Mouse (Mus musculus): ENCODE results near the gene Pex16. TPM values are rescaled to one million over a fixed set of nuclear protein-coding genes. Genes with fewer than 3 reads are reported as not detected.

The Pex16 gene
- polyA plus RNA-seq (2015; fragmentation: Nextera tagmentation; extraction: Ambion mirVana) = 23.7 and 24.6 TPM in 2 replicates

DNA sequence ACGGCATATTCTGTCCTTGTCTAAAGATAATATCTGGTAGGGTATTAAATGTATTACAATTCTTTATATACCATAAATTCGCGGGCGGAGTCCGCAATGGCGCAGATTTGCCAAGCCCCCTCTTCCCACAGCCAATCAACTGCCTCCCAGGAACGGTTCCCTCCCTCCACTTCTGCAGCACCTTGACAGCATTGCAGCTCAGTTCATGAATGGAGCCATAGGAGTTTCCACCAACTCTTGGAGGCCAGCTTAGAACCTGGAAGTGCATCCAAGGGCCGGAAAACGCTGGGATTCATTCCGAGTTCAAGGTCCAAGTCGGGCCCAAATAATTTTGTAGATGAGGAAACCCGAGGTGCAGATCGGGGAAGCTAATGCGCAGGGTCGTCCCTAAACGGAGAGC is at the start of gene Pex16, which contains the start of gene Large2:
TSS of gene Pex16 (plus strand) at position 163 of the 400 bp plus-strand sequence.
TSS of gene Large2 (minus strand) at position 356 of the 400 bp plus-strand sequence.
- peak within 1 kb of the TSS; percentile 99 for H3K4me2 ChIP-seq (ENCODE audit: low read depth, low read length)
- peaks cover 21% of the 10 kb centered on the region for H3K4me1 ChIP-seq (ENCODE audit: control insufficient read depth, low read depth, low read length)
- no peaks in the 10 kb centered on the region for H3K9me3 ChIP-seq (replicated peaks; ENCODE audit: control insufficient read depth, low read length)
- H3K27ac ChIP-seq (ENCODE audit: low read length) = peak within 1 kb of the TSS; percentile 86
- H3K36me3 ChIP-seq (ENCODE audit: control insufficient read depth, insufficient read depth) = peaks cover 16% of the 10 kb centered on the region
- H3K4me3 ChIP-seq (ENCODE audit: low read depth, low read length) = peak within 1 kb of the TSS; percentile 93
- peak within 1 kb of the TSS; percentile 87 for H3K9ac ChIP-seq (ENCODE audit: low read depth, low read length)
- peak; percentile 16; the same call in 1 of the 2 replicates for ATAC-seq (ENCODE audit: low read depth)
- WGBS (ENCODE audit: insufficient replicate concordance) = 1% methylated on average over 16 of the region's 16 CpGs
- H3K27me3 ChIP-seq (ENCODE audit: control insufficient read depth, insufficient read depth, low read depth, low read length) = peaks cover 29% of the 10 kb centered on the region

DNA sequence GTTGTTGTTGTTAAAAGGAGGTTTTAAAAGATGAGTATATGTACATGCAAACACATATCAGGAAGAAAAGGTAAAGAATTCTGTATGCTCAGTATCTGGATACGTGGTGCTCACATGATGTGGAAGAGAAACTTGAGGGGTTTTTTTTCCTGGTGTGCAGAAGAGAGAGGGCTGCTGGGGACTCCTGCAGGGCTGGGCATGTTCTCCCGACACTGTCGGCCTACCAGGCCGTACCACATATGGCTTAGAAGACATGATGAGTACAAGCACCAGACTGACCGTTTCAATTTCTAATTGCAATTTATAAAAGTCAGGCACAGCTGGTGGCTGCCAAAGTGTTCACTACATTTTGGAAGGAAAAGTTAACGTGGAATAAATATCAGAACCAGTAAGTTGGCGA is 48.8 kb upstream of the Pex16 start:
- no peak overlapping the region for H3K9ac ChIP-seq (ENCODE audit: low read depth, low read length)
- no peaks in the 10 kb centered on the region for H3K4me1 ChIP-seq (ENCODE audit: control insufficient read depth, low read depth, low read length)
- no peaks in the 10 kb centered on the region for H3K36me3 ChIP-seq (ENCODE audit: control insufficient read depth, insufficient read depth)
- no peak for ATAC-seq (ENCODE audit: low read depth)
- H3K27ac ChIP-seq (ENCODE audit: low read length) = no peak overlapping the region
- H3K4me2 ChIP-seq (ENCODE audit: low read depth, low read length) = no peak overlapping the region
- WGBS (ENCODE audit: insufficient replicate concordance) = 70% methylated on average over 7 of the region's 7 CpGs
- no peaks in the 10 kb centered on the region for H3K9me3 ChIP-seq (replicated peaks; ENCODE audit: control insufficient read depth, low read length)
- H3K27me3 ChIP-seq (ENCODE audit: control insufficient read depth, insufficient read depth, low read depth, low read length) = no peaks in the 10 kb centered on the region
- no peak overlapping the region for H3K4me3 ChIP-seq (ENCODE audit: low read depth, low read length)

DNA sequence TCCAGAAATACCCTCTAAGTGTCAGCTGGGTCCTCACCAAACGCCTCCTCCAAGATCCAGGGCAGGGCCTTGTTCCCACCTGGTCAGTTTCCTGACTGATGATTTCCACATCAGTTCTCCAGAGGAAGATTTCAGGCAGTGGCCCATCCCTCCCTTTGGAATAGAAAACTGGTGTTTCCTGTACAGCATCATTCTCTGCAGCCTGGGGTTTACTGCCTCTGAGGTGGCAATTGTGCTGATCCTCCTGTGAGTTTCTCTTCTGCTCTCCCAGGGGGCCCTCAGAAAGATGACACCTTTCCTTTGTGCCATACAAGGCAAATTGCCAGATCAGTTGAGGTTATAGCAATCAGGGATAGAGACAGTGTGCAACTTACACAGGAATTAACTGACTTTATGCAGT is 48.3 kb upstream of the Pex16 start:
- Histone ChIP-seq H3K36me3 (ENCODE audit: control insufficient read depth, insufficient read depth) (no peaks in the 10 kb centered on the region), H3K27ac (ENCODE audit: low read length) (no peak overlapping the region), H3K4me1 (ENCODE audit: control insufficient read depth, low read depth, low read length) (no peaks in the 10 kb centered on the region), H3K9ac (ENCODE audit: low read depth, low read length) (no peak overlapping the region), H3K27me3 (ENCODE audit: control insufficient read depth, insufficient read depth, low read depth, low read length) (no peaks in the 10 kb centered on the region), H3K4me3 (ENCODE audit: low read depth, low read length) (no peak overlapping the region), H3K9me3 (replicated peaks; ENCODE audit: control insufficient read depth, low read length) (no peaks in the 10 kb centered on the region), H3K4me2 (ENCODE audit: low read depth, low read length) (no peak overlapping the region)
- no peak for ATAC-seq (ENCODE audit: low read depth)
- 57% methylated on average over 1 of the region's 1 CpGs for WGBS (ENCODE audit: insufficient replicate concordance)

DNA sequence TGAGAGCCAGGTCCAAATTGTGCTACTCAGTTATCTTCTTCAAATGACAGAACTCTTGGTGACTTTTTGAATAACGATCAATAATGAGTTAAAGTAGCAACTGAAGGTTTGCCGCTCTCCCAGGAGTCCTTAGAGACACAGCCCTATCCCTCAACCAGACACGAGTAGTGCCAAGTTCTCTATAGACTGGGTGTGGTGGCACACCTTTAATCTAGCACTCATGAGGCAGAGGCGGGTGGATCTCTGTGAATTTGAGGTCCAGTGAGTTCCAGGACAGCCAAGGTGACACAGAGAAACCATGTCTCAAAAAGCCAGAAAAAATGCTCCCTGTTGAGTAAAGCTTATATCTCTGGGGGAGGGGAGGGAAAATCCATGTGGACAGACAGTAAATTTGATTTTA is 46.9 kb upstream of the Pex16 start:
- WGBS (ENCODE audit: insufficient replicate concordance) = 70% methylated on average over 4 of the region's 4 CpGs
- Histone ChIP-seq H3K36me3 (ENCODE audit: control insufficient read depth, insufficient read depth) (0 out of 2 replicates have a peak, but pooled peaks cover 2% of the 10 kb centered on the region), H3K27ac (ENCODE audit: low read length) (no peak overlapping the region), H3K9me3 (replicated peaks; ENCODE audit: control insufficient read depth, low read length) (no peaks in the 10 kb centered on the region), H3K4me3 (ENCODE audit: low read depth, low read length) (no peak overlapping the region), H3K4me1 (ENCODE audit: control insufficient read depth, low read depth, low read length) (no peaks in the 10 kb centered on the region), H3K27me3 (ENCODE audit: control insufficient read depth, insufficient read depth, low read depth, low read length) (no peaks in the 10 kb centered on the region), H3K4me2 (ENCODE audit: low read depth, low read length) (no peak overlapping the region), H3K9ac (ENCODE audit: low read depth, low read length) (no peak overlapping the region)
- no peak for ATAC-seq (ENCODE audit: low read depth)

DNA sequence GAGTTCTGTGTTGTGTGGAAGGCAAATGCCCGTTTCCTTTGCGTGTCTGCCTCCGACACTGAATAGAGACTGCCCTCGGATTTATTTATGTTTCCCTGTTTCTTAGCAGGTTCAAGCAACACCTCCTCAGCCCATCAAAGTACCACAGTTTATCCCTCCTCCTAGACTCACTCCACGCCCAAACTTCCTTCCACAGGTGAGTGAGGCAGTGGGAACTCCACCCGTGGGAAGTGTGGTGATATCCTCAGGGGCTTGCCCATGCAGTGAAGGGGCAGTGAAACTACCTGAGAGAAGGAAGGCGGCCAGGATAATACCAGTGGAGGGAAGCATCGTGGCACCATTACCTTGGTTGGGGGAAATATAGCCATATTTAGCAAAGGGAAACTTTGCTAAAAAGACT is 46.3 kb upstream of the Pex16 start:
- no peaks in the 10 kb centered on the region for H3K9me3 ChIP-seq (replicated peaks; ENCODE audit: control insufficient read depth, low read length)
- H3K4me2 ChIP-seq (ENCODE audit: low read depth, low read length) = no peak overlapping the region
- no peak overlapping the region for H3K4me3 ChIP-seq (ENCODE audit: low read depth, low read length)
- no peaks in the 10 kb centered on the region for H3K4me1 ChIP-seq (ENCODE audit: control insufficient read depth, low read depth, low read length)
- no peak overlapping the region for H3K27ac ChIP-seq (ENCODE audit: low read length)
- no peak for ATAC-seq (ENCODE audit: low read depth)
- WGBS (ENCODE audit: insufficient replicate concordance) = 75% methylated on average over 8 of the region's 8 CpGs
- H3K27me3 ChIP-seq (ENCODE audit: control insufficient read depth, insufficient read depth, low read depth, low read length) = no peaks in the 10 kb centered on the region
- H3K9ac ChIP-seq (ENCODE audit: low read depth, low read length) = no peak overlapping the region
- 0 out of 2 replicates have a peak, but pooled peaks cover 2% of the 10 kb centered on the region for H3K36me3 ChIP-seq (ENCODE audit: control insufficient read depth, insufficient read depth)

DNA sequence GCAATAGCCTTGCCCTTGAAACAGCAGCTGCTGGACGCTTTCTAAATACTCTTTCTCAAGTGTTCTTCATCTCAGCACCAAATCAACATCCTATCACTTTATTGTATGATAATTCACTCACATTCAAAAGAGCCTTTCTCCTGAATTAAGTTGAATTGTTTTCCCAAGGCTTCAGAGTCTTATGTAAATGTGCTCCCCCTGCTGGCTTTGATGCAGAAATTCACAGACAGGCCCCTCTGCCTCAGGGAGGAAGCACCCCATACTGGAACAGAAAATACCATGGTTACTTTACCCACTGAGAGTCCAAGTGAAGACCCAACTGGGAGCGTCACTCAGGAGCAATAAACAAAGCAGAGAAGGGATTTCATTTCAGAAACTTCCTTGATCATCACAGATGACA is 43.6 kb upstream of the Pex16 start:
- no peak for ATAC-seq (ENCODE audit: low read depth)
- no peak overlapping the region for H3K4me2 ChIP-seq (ENCODE audit: low read depth, low read length)
- H3K27ac ChIP-seq (ENCODE audit: low read length) = no peak overlapping the region
- WGBS (ENCODE audit: insufficient replicate concordance) = 34% methylated on average over 2 of the region's 2 CpGs
- H3K4me3 ChIP-seq (ENCODE audit: low read depth, low read length) = no peak overlapping the region
- H3K4me1 ChIP-seq (ENCODE audit: control insufficient read depth, low read depth, low read length) = no peaks in the 10 kb centered on the region; the same call in 1 of the 2 replicates
- H3K27me3 ChIP-seq (ENCODE audit: control insufficient read depth, insufficient read depth, low read depth, low read length) = no peaks in the 10 kb centered on the region
- H3K36me3 ChIP-seq (ENCODE audit: control insufficient read depth, insufficient read depth) = 0 out of 2 replicates have a peak, but pooled peaks cover 2% of the 10 kb centered on the region
- H3K9ac ChIP-seq (ENCODE audit: low read depth, low read length) = no peak overlapping the region
- H3K9me3 ChIP-seq (replicated peaks; ENCODE audit: control insufficient read depth, low read length) = no peaks in the 10 kb centered on the region

DNA sequence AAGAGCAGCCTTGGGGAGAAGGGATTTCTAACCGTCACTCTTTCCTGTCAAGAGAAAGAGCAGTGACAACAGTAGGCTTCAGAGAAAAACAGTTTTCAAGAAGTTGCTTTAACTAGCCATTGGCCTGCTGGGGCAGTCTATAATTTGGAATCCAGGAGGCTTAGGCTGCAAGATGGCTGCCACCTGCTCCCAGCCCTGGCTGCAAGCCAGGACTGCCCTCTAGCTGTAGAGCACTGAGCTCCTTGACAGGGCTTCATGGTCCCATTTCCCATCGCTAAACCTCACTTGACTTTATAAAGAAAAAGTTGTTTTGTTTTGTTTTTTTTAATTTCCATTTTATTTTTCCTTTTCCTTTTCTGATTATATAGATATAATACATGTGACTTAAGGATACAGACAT is 43.1 kb upstream of the Pex16 start:
- Histone ChIP-seq H3K4me3 (ENCODE audit: low read depth, low read length) (no peak overlapping the region), H3K4me1 (ENCODE audit: control insufficient read depth, low read depth, low read length) (no peaks in the 10 kb centered on the region; the same call in 1 of the 2 replicates), H3K27me3 (ENCODE audit: control insufficient read depth, insufficient read depth, low read depth, low read length) (no peaks in the 10 kb centered on the region), H3K36me3 (ENCODE audit: control insufficient read depth, insufficient read depth) (0 out of 2 replicates have a peak, but pooled peaks cover 2% of the 10 kb centered on the region), H3K4me2 (ENCODE audit: low read depth, low read length) (no peak overlapping the region), H3K27ac (ENCODE audit: low read length) (no peak overlapping the region), H3K9ac (ENCODE audit: low read depth, low read length) (no peak overlapping the region), H3K9me3 (replicated peaks; ENCODE audit: control insufficient read depth, low read length) (no peaks in the 10 kb centered on the region)
- no peak for ATAC-seq (ENCODE audit: low read depth)
- 75% methylated on average over 2 of the region's 2 CpGs for WGBS (ENCODE audit: insufficient replicate concordance)

DNA sequence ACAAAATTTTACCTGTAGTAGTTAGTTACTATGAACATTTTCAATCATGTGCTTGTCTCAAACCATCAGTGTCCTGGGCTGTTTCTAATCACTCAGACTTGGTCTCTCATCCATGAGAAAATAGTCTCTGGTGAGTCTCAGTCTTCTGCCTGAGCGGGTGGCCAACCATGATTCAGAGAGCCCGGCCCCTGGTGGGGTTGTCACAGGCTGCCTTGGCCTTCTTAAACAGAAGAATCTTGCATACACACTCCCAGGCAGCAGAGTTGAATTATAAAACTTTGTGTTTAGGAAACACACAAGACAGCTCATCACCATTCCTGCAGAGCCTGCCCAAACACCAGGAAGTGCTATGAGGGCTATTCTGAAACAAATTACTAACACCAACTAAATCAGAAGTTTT is 42.6 kb upstream of the Pex16 start:
- Histone ChIP-seq H3K4me3 (ENCODE audit: low read depth, low read length) (no peak overlapping the region), H3K9ac (ENCODE audit: low read depth, low read length) (no peak overlapping the region), H3K27ac (ENCODE audit: low read length) (no peak overlapping the region), H3K4me1 (ENCODE audit: control insufficient read depth, low read depth, low read length) (no peaks in the 10 kb centered on the region; the same call in 1 of the 2 replicates), H3K27me3 (ENCODE audit: control insufficient read depth, insufficient read depth, low read depth, low read length) (no peaks in the 10 kb centered on the region), H3K36me3 (ENCODE audit: control insufficient read depth, insufficient read depth) (0 out of 2 replicates have a peak, but pooled peaks cover 2% of the 10 kb centered on the region), H3K4me2 (ENCODE audit: low read depth, low read length) (no peak overlapping the region), H3K9me3 (replicated peaks; ENCODE audit: control insufficient read depth, low read length) (no peaks in the 10 kb centered on the region)
- ATAC-seq (ENCODE audit: low read depth) = no peak
- WGBS (ENCODE audit: insufficient replicate concordance) = 82% methylated on average over 2 of the region's 2 CpGs

DNA sequence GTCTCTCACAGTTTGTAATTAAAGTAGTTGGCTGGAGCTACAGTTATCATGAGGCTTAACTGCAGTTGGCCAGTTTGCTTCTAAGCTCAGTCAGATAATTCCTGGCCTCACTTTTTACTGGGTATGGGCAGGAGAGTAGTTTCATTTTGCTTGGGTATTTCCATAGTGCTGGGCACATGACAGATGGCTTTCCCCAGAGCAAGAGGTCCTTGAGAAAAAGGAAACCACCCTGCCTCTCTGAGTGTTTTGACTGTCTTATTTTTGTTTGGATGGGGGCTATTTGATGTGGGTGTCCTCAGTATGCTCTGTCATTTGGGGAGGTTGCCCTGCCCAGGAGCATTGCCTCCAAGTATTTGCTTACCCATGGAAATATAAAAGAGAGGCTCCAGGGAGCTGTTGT is 32.1 kb upstream of the Pex16 start:
- Histone ChIP-seq H3K27ac (ENCODE audit: low read length) (no peak overlapping the region), H3K4me2 (ENCODE audit: low read depth, low read length) (no peak overlapping the region), H3K9me3 (replicated peaks; ENCODE audit: control insufficient read depth, low read length) (no peaks in the 10 kb centered on the region), H3K9ac (ENCODE audit: low read depth, low read length) (no peak overlapping the region), H3K4me1 (ENCODE audit: control insufficient read depth, low read depth, low read length) (no peaks in the 10 kb centered on the region), H3K36me3 (ENCODE audit: control insufficient read depth, insufficient read depth) (no peaks in the 10 kb centered on the region; the same call in 1 of the 2 replicates), H3K4me3 (ENCODE audit: low read depth, low read length) (no peak overlapping the region), H3K27me3 (ENCODE audit: control insufficient read depth, insufficient read depth, low read depth, low read length) (no peaks in the 10 kb centered on the region)
- no peak for ATAC-seq (ENCODE audit: low read depth)
